Mouse (Mus musculus) cerebellum, adult (tissue): ENCODE measurements around the gene Syf2.

Source experiments
- ATAC-seq: cut with Nextera tagmentation; 2 replicates; pipeline ENCODE4 v1.9.2; 2017; ENCODE audit warnings: mild to moderate bottlenecking, moderate library complexity, mixed read lengths; ENCODE audit not compliant: insufficient number of reproducible peaks, low FRiP score, low TSS enrichment

Gene Syf2

DNA sequence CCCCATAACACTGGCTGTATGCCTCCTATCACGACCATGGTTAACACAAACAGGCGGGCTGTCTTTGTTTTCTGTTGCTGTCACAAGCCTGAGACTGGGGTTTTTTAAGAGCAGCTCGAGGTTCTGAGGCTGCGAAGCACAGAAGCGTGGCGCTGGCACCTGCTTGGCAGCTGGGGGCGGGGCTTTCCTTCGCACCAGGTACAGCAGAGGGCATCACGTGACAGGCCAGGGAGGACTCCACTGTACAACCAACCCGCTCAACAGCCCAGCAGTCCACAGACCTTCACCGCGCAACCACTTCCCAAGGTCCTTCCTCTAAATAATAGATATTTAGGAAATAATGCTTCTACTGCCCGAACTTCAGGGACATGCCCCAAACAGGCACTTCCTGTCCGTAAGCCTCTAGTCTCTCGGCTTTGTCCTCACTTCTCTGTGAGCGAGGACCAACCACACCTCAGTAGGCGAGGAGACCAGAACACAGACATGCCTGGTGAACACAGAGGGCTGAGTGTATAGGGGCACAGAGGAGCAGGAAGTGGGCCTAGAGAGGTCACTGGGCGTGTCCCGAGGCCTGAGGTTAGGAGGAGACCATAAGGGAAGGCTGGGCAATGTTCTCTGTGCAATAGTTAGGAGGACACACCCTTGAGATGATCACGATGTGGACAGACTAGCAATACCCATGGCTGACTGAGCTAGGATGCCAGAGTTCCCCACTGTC is 37.3 kb downstream of the Syf2 start:
- ATAC-seq = no peak

DNA sequence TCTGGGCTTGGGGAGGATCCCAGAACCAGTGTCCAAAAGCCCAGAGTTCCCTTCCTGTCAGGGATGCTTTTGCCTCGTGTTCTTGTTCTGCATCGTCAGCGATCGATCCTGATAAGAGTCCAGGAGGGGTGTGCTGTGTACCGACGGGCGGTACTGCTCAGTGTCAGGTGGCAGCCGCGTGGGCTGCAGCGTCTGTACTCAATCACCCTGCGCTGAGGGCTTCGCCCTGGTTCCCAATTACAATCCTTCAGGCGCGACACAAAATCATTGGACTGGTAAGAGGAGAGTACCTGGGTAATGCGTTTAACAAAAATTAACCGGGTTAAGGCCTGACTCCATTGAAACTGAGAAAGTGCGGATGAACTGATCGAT is 37.9 kb downstream of the Syf2 start:
- no peak for ATAC-seq

DNA sequence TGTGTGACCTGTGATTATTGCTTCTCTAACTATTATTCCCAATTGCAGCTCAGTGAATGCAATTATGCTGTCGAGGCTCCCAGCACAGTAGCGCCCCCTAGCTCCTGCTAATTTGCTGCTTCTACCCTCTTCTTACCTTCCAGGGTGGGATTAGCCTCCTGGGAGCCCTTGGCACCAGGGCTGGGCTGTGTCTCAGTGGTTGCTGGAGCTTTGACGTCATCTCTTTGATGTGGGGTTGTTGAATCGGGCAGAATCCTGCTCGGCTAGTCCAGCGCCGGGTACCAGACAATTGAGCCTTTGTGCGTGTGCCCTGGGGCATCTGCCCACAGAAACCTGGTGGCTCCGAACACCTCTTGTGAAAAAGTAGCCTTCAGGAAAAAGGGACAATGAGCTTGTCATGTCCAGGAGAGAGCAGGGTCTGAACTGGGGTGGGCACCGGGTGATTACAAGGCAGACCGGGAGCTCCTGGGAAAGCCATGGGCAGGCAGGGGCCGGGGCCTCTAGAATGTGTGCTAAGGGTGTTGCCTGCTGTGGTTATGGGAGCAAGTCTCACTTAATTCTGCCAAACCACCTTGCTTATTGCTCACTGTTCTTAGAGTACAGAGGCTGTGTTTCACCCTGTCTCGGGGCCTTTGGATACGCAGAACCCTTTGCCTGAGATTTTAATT is 44.7 kb downstream of the Syf2 start:
- ATAC-seq = no peak

DNA sequence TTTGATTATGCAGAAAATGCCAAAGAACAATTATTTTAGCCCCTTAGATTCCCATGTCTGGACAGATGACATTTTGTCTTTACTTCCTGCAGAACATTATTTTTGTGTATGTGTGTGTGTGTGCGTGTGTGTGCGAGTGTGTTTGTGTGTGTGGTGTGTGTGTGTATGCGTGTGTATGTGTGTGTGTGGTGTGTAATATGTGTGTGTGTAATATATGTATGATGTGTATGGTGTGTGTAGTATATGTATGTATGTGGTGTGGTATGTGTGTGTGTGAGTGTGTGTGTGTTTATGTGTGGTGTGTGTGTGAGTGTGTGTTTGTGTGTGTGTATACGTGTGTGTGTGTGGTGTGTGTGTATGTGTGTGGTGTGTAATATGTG is 45.2 kb downstream of the Syf2 start:
- no peak for ATAC-seq

DNA sequence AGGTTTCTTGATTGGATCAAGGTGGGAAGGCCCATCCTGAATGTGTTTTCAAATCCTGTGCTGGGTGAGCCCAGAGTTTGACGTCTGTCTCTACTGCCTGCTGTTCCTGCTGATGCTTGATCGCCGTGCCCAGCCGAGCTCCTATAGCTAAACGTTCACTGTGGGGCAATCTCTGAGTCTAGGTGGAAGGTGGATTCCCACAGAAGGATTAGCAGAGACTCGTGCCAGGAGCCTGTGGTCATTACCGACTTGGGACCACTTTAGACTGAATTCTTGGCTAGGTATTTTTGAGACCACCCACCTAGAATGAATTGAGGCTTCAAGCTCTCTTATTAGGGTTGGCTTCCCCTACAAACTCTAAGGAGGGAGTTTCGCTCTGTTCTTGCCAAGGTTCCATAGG is 48.2 kb downstream of the Syf2 start:
- ATAC-seq = no peak

DNA sequence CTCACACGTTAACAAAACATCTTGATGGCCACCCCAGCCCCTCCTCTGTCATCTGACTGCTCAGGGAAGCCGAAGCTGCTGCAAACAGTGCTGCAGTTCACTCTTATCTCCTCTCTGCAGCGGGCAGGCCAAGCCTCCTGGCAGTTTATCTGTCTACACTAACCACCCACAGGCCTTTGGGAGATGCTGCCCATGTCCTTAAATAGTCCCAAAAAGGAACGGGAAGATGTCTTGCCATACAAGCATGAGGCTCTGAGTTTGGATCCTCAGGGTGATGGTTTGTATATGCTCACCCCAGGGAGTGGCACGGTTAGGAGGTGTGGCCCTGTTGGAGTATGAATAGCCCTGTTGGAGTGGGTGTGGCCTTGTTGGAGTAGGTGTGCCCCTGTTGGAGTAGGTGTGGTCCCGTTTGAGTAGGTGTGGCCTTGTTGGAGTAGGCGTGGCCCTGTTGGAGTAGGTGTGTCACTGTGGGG is 51.3 kb downstream of the Syf2 start:
- ATAC-seq = no peak

DNA sequence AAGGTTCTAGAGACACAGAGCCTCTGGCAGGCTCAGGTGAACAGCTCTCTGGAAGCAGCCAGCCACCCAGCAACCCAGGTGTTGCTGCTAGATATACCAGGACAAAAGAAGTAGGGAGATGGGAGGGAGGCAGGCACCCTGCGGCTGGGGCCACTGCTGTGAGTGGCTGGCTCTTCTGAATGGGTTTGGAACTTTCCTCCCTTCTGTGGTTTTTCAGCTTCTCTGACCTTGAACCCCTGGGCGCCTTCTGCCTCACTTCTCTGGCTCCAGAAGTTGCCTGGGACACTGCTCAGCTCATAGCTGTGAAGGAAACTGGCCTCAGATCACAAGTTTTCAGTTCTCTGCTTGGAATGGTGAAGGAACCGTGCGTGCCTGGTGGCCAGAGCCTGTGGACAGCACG is 52.4 kb downstream of the Syf2 start:
- ATAC-seq = no peak

DNA sequence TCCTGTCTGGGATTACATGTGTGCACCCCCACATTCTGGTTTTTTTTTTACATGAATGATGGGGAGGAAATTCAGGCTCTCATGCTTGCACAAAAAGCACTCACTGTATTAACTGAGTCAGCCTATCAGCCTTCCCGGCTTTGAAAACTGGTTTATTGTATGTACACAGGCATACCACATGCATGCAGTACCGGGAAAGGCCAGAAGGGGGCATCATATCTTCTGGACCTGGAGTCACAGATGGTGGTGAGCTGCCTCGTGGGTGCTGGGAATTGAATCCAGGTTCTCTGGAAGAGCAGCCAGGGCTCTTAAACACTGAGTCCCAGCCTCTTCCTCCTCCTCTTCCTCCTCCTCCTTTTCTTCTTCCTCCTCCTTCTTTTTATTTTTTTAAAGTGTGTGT is 53.9 kb downstream of the Syf2 start:
- ATAC-seq = no peak

DNA sequence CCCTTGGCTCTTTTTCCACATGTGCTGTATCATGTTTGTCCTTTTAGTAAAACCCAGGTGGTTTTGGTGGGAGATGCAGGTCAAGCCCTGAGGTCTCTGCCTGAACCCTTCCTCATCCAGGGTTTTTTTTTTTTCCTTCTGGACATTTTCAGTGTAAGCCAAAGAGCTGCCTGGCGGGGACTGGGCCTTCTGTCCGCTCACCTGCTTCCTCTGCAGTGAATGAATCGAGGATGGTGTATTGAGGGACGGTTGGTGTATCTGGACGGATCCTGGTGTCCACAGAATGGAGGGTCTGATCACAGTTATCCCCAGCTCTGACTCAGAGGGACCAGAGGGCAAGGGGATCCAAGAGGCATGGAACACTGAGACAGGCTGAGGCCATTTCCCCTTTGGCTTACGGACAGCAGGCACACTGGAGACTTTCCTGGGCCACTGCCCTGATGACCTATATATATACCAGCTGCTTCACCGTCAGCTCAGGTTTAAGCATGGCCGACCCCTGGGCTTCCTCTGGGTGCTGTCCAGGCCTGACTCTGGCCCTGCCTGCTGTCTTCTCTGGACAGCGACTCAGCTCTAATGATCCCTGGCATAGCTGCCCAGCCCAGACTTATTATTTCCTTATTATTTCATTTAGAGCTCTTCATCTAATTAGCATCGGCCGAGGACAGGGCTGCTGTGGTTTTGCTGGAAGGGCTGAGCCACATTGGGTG is 55.1 kb downstream of the Syf2 start:
- peak; percentile 40; the same call in 1 of the 2 replicates for ATAC-seq

DNA sequence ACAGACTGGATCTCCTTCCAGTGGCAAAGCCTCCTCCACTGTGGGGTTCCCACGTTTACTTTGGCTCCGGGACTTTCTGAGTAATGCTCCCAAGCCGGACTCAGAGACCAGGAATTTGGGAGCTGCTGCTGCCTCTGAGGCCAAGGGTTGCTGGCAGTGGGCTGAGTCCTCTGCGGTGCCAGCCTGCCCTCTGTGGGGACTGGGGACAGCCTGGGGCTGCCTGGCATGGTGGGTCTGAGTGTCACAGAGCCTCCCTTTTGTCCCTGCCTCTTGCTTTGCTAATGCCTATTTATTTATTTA is 55.6 kb downstream of the Syf2 start:
- no peak for ATAC-seq

DNA sequence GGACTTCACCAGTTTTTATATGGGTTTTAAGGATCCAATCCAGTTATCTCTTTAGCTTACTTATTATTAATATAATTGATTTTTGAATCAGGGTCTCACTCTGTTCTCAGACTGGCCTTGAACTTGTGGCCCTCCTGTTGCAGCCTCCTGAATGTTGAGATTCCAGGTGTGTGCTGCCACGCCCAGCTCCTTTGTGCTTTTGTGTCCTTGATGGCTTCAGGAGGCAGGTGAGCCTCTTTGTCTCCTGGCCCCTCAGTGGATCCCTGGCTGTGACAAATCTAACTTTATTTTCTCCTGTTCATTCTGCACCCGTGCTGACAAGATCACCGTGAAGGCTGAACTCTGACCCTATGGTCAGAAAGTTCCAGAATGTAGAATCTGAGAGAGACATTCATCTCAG is 56.3 kb downstream of the Syf2 start:
- ATAC-seq = no peak
